Mouse (Mus musculus) embryo, embryonic 10 days (tissue): ENCODE measurements around the gene Apobec4.
"Not testable (repeated sequence)": the region's sequence is repeated elsewhere in the genome, so short reads cannot be mapped to it uniquely, and the experiment has no call there.

Experiments
- DNase-seq: peaks from one replicate; pipeline ENCODE4 v3.0.0-alpha.2; 2015; ENCODE audit warnings: low spot score

The Apobec4 gene

DNA sequence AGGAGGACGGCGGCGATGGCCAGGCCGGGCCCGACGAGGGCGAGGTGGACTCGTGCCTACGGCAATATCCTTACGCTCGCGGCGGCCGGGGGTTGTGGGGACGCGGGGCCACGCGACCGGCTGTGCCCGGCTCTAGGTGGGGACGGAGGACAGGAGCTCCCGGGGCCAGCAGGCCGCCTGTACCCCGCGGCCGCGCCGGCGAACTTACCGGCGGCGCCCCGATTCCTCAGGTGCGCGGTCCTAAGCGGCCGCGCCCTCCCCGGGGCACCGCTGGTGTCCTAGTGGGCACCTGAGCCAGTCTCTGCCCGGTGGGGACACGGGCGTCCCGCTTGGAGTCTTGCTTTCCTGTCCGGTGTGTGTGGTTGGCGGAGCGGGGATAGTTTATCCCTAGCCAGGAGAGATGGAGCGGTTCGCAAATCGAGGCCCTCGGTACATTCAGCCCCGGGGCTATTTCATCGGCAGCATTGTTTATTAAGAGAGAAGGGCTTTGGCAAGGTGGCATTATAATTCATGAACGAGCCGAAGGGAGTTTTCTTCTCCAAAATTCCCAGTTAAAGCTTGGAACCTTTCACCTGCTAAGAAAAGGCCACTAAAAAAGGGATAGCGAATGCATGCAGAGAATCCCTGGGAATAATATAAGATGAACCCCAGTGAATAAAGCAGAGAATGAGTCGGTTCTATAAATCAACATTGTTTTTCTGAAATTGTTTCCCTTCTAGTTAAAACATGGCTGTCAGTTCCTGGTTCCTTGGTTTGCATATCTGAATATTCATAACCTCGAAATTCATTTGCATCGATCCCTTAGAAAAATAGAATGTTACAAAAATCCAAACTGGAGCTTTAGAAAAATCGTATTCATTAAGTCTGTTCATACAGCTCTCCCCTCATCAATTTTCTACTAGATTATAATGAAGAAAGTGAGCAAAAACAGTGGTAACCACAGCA lies 16.7 kb downstream of the Apobec4 start:
- DNase-seq: no peak

DNA sequence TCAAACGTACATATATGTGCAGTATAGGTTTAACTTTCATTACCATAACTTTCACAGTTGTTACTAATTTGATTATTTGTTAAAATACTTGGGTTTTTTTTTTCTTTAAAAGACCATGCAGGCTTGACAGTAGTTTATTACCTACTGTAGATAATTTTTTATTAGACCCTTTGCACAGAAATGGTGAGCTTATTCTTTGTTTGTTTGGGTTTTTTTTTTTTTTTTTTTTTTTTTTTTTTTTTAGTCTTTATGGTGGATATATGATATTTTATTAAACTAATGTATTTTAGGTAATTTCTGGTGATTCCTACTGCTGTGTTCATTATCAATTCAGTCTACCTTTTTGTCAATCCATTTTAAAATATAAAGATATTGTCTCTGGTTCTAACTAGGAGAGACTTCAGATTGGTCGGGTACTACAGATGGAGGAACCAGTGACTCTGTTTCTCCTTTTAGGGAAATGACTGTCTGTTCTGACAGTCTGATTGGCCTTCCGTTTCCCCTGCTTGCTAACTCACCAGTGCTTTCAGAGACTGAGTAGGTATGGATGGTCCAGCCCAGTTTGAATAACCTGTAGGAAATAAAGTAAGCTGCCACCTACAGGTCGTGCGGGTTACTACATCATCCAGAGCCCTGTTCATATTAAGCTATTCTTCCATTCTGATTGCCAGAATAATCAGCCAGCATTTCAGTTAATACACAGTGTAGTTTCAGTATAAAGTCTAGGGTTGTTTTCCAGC lies 17.6 kb downstream of the Apobec4 start:
- DNase-seq: peak; percentile 91

DNA sequence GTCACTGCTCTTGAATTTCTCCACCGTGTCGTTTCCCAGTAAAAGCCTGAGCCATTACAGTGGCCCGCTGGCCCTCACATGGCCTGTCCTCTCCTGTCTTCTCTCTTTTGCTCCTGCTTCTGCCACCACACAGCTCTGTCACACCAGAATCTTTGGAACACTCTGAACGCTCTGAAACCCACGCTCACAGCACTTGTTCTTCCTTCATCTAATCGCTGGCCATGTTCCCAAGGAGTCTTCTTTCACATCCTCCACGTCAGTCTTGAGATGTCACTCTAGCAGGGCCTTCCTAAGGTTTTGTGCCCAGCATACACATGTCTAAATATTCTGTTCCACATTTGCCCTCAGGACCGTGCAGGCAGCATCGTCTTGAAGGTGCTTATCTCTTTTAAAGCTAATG lies 20.7 kb downstream of the Apobec4 start:
- DNase-seq: no peak

DNA sequence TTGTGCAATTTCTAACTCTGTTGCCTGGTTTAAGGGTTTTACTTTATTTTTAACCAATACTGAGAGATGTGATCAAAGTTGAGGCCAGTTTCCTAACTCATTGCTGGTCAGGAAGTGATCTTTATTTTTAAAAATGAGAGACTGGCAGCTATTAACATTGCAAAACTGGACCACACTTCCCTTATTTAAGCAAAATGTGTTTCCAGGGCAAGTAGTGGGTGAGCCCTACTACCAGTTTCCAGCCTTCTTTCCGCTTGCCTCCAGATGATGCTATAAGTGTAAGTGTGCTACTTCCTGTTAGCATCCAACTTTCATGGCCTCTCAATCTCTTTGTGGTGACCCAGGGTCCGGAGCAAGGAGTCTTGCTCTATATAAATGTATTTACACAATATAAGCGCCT lies 24.2 kb downstream of the Apobec4 start:
- DNase-seq: not testable (repeated sequence)

DNA sequence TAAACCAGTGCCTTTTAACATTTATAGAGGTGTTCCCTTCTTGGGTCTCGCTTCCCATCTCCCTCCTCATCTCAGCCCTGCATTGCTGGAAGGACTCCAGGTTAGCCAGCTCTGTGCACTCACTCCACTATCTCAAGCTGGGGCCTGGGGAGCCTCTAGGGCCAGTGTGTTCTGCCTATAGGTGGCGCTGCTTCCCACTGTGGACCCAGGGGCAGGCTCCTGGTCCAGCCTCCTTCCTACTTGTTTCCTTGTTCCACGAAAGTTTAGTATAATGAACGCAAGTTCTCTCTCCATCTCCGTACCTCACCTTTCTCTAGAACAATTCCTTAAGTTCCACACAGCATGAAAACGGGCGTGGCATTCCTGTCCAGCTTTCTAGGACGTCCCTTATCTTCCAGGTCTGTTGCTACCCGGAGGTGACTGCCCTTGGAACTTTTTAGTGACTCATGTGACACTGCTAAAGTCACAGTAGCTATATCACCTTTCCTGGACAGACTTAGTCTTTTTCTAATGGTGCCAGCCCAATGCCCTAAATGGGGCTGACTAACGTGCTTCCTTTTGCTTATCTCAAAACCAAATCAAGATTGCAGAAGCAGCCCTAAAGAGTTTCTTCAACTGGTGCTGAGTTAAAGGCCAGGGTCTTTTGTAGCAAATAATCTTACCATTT lies 28.9 kb downstream of the Apobec4 start:
- peak; percentile 80 for DNase-seq

DNA sequence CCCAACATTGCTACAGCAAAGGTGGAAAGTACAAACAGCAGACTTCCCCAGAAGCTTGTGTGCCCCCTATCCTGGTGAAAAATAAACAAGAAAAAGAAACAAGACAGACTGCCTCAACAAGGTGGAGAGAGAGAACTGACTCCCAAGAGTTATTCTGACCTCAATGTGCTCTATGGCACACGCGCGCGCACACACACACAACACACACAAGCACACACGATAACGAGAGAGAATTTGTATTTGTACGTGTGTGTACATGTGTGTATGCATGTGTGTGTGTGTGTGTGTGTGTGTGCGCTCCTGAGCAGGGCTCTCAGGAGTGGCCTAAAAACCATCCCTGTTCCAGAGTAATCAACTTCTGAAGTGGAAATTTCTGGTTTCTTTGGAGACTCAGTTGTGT lies 34.3 kb downstream of the Apobec4 start:
- DNase-seq: no peak

DNA sequence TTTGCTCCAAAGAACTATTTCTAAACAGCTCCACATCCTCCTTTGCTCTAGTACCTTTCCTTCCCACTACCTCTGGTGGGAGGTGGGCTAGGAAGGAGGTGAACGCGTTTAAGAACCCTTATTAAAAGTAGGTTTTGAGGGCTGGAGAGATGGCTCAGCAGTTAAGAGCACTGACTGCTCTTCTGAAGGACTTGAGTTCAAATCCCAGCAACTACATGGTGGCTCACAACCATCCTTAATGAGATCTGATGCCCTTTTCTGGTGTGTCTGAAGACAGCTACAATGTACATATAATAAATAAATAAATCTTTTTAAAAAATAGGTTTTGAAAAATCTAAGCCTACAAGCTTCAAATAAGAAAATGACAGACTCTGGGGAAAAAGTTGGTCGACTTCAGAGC lies 35.1 kb downstream of the Apobec4 start:
- DNase-seq: not testable (repeated sequence)

DNA sequence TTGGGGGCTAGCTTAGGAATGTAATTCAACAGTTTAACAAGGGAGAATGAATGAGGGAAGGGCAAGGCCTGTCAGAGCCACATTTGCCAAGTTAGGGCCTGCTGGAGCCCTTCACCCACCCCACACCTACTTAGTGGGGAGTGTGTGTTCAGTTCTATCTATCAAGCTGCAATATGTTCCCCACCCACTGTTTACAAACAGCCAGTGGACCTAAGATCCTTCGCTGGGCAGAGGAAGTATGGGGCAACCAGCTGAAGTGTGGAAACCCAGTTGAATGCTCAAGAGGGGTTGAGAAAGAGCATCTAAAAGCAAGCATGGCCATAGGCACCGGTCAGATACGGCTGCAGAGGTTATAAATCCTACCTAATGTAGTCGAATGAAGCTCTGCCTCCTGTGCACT lies 36.6 kb downstream of the Apobec4 start:
- no peak for DNase-seq

DNA sequence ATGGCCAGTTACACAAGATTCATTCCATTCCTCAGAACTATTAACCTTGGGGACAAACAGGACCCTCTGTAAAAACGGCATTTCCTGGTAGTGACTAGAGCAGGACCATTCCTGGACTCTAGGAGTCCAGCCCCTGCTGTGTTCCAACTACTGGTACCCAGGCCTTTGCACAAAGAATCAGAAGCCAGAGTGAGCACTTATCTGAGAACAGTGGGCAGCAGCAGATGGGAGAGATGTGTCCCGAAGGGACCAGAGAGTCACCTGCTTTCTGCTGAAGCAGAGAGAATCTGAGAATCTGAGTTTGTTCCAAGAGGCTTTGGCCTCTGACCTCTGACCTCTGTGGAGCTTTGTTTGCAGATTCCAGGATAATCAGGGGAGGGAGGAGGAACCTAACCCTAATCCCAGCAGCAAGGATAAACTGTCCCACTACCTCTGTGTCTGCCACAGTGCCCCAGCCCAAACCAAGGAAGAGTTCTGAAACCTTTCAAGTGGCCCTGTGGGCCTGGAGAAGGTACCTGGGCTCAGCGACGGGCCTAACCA lies 37.8 kb downstream of the Apobec4 start:
- peak; percentile 68 for DNase-seq

DNA sequence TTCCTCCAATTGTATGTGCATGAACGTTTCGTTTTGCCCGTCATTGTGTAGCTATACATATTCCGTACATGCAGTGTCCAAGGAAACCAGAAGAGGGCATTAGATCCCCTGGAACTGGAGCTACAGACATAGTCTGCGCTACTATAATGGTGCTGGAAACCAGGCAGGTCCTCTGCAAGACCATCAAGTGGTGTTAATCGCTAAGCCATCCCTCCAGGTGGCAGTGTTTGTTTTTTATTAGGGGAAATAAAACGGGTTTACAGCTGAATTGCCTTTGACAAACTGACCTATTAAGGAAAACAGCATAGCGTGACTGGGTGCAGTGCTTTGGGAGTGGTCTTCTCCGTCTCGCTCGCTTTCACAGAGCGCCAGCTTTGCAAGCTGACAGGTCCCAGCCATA lies 39.9 kb downstream of the Apobec4 start:
- peak; percentile 78 for DNase-seq

DNA sequence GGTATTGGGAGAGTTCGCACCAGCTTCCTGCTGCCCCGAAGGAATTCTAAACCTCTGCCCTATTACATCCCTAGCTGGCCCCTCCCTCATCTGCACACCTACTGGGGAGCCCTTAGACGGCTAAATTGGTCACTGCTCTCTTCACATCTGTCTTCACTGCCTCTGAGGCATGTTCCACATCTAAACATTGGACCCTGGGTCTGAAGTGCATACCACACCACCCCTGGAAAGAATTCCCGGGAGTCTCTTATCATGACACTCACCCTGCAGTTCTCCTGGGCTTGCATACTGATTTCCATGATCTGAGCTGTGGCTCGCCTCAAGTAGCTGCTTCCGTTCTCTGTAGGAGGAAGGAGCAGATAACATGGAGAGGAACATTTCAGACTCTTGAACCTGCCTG lies 40.5 kb downstream of the Apobec4 start:
- peak; percentile 59 for DNase-seq

DNA sequence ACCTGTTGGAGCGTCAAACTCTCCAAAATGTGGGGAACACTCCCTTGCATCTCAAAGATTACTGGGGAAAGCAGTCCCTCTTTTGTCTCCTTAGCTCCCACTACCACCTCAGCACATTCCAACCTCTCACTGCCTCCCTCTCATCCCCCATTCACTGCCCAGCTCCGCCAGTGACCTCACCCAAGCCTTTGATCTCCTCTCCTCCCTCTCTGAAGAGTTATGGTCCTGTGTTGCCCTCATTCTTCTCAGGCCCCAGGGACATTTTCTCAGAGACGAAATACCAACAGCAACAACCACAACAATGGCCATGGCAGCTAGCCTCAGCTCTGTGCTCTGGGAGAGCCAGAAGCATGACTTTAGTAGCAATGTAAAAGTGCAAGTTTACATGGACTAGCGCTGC lies 40.9 kb downstream of the Apobec4 start:
- peak; percentile 65 for DNase-seq

DNA sequence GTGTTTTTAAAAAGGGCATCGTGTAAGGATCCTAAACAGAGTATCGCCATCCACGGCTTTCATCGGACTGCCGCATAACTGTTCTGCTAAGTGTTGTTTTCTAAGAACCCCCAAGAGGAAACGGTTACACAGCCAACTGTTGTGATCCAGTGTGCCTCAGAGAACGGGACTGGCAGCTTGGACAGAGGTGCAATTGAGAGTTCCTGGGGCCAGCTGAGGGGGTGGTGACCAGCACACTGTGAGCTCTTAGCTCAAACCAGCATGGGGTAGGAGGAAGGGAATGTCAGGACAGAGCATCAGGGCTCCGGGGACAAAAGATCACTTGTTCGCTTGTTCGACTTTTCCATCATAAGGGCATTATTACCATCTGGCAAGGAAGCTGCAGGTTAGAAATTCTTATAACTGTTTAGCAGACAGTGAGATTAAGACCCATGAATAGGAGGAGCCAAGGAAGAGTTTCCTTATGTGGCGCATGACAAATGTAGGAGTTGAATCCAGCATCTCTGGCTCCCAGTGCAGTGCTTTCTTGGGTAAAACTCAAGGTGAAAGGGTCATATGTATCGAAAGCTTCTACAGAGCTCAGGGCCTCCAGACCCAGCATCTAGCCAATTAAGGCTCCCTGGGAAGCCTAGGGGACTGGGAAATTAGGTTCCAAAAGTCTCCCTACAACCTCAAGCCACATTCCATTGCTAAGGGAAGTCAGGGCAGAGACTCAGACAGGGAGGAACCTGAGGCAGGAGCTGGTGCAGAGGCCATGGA lies 42.6 kb downstream of the Apobec4 start:
- DNase-seq: peak; percentile 65

DNA sequence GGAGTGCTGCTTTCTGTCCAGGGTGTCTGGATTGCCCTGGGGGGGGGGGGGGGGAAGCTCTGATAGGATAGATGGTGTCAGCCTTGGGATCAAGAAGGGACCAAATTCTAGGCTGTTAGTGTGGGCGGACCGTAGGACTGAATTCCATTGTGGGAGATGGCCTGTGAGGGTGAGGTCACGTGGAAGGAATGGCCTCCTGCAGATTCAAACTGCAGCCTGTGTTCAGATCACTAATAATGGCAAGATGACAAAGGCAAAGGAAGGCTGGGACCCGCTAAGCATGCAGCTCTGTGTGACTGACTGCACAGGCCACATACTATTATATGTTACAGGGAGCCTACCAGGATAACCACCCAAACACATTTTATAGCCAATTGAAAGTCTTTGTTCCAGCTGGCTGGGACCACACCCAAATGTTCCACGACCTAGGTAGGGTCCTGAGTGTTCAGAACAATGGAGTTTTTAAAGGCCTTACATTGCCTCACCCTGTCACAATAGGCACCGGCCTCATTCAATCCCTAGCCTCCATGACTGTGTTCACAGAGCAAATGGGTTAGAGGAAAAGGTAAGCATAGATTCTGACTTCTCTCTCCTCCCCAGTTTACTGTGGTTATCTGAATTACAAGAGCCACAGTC lies 43.3 kb downstream of the Apobec4 start:
- peak; percentile 77 for DNase-seq

DNA sequence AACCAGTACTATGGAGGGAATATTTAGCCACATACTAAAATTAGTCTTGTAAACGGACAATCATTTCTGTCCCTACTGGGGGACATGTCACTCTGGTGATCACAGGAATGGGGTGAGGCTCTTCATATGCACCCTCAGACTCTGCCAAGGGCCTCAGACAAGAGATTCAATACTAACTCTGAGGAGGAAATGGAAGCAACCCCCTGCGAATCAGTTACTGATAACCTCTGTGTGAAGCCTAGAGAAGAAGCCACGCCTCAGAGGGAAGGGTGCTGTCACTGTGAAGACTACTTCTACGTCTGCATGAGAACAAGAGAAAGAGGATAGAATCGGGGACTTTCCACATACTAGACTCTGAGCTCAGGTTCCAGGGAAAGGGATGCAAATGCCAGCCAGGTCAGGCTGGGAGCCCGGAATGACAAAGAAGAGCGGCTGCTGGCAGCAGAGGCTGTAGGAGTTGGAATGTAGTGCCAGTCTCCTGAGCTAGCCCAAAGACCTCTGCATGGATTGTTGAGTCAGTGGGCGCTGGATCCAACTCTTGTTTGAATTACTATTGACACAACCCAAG lies 45.4 kb downstream of the Apobec4 start:
- no peak for DNase-seq

DNA sequence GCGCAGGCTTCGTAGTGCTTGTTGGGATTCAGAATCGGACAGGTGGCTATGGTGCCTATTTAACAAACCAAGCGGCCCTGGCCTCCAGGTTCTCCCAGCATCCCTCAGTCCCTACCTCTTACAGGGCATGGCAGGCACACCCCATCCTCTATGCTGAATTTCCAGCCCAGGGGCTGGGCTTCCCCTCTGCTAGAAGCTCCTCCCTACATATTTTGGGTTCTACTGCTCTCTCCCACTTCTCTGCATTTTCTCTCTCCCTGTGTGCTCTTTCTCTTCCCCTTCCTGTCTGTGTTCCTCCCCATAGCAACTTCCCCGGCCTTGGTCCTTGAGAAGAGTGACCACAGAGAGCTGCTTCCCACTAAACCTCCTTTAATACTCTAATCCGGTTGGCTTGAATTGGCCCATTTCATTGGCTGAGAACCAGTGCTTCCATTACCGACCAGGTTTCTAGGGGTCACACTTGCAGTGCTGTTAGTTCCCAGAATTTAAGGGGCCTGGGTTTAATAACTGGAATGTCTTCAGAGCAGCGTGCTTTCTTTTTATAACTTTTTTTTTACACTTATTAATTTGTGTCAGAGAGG lies 46.4 kb downstream of the Apobec4 start:
- DNase-seq: no peak

DNA sequence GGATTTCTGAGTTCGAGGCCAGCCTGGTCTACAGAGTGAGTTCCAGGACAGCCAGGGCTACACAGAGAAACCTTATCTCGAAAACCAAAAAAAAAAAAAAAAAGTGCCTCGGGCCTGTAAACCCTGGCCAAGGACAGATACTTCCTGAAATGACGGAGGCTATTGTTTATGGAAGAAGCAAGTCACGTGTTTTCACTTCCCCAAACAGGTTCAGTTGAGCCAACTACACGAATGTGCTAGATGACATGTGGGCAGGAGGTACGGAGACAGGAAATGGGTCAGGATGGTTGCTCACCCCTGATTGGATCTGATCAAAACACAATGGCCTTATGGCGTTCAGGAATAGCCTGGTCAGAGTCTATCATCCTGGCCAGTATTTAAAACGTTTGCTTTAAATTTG lies 47.8 kb downstream of the Apobec4 start:
- no peak for DNase-seq

DNA sequence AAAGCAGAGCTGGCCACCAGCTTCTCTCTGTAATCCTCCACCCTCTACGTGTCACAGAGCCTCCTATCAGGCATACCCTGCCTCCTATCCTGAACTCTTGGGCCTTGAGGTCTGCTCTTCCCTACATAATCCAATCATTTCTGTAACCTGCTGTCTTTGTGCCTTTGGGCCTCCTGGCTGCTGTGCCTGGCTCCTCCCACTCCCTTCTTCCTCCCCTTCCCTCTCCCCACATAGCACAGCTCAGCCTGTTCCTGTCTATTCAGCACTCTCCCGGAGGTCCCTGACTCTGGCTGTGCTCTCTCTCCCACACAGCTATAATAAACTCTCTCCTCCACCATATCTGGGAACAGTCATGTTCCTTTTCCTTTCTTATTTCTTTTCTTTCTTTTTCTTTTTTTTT lies 49.5 kb downstream of the Apobec4 start, which contains the start of gene Ncf2:
Ncf2 (plus strand) TSS at position 298 of the 400 bp plus-strand sequence.
- peak; percentile 62 for DNase-seq

DNA sequence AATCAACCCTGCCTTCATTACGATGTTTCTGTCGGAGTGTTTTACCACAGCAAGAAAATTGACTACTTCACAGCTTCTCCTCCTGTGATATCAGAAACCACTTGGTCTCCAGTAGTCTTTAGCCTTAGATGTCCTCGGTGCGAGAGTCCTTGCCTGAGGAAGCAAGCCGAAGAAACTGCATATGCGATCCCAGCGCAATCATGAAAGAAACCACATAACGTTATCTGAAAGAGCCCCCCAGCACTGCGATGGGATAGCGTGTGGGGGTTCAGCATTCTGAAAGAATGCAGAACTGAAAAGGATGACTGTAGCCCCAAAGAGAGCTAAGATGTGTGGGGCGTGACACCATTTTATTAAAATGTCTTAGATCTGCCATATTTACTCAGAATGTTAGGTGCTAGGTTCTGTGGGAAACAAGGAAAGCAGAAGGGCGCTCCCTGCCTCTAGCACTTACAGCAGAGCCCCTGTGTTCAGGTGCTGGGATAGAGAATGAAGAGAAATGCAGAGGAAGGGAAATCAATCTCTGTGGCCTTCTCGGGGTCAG lies 50.4 kb downstream of the Apobec4 start:
- DNase-seq: no peak

DNA sequence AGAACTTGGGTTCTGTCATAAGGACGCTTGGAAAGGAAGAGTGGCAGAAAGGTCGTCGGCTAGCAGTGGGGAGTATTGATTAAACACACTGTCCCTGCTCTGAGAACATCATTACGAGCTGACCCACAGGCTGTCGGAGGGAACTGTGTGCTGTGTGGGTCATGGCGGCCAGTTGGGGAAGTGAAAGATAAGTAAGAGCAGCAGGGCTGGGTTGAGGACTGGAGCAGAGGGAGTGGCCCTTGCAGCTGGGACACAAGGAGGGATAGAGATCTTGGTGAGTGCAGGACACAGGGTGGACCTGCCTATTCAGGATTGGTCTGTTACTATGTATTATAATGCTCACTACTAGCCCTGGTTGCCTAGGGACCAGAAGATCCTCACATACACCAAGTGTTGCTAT lies 54.6 kb downstream of the Apobec4 start:
- DNase-seq: no peak
